Mouse (Mus musculus) E14TG2a.4 (cell line): ENCODE measurements at regions not wholly inside any gene's neighbourhood (a gene's known extent, or its start where the extent isn't known, plus 50 kb on each side); places are given as distances from the start of the nearest gene placed in this dataset.

Source experiments
- CTCF ChIP-seq: conservative IDR thresholded peaks from 2 replicates; pipeline ENCODE4 v1.5.1; 2014; ENCODE audit warnings: low read length
- NANOG ChIP-seq: IDR thresholded peaks from 2 replicates; pipeline ENCODE4 v1.6.1; 2014; ENCODE audit warnings: borderline replicate concordance, low read length, mixed read lengths
- POU5F1 ChIP-seq: IDR thresholded peaks from 2 replicates; pipeline ENCODE4 v1.6.1; 2014; ENCODE audit warnings: low read length, borderline replicate concordance

DNA sequence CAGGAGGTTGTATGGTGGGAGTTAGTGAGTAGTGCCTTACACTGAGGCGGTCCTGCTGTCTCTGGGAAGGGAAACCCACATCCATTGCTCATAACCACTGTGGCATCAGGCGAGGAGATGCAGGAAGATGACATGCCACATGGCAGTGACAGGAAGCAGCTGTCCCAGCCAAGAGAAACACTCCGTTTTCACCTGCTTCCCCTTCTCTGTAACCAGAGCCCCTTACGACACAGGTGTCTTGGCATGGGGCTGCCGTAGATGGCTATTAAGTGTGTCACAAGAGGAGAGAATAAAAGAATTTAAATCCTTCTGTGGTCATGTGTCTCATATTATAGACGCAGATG lies 81.5 kb upstream of the Gm5148 start:
- no peak for TF ChIP-seq CTCF
- TF ChIP-seq NANOG = no peak
- no peak for TF ChIP-seq POU5F1
